In genomic region chr5:36561509-36561908, GRCm38 (mm10) we compare ENCODE assay signal across 21 mouse cellular contexts. TPM values are rescaled to one million over a fixed set of nuclear protein-coding genes. Genes with fewer than 3 reads are reported as not detected.
A peak's percentile ranks its signal among the peaks of the same experiment; 100 is the strongest.
DNase-seq lines count a peak whose midpoint lies in the region; ATAC-seq and TF ChIP-seq lines count a peak whose summit lies in the region.
"Had no signal": no experiment of that assay in that cellular context is flagged by ENCODE, and none has a peak within 500 bp of the region (broad histone marks: within the 10 kb centered on the region; RNA-seq: fewer than 3 reads in every experiment).

No protein-coding gene starts in this region.

- peak overlapping the region; percentile 21; the same call in 1 of the 2 replicates for H3K27ac ChIP-seq in intestine, postnatal 0 days (ENCODE audit: low read depth, low read length)
- H3K27ac ChIP-seq in intestine, embryonic 15.5 days = no peak overlapping the region
- H3K27ac ChIP-seq in midbrain, embryonic 15.5 days = no peak overlapping the region
- H3K27ac ChIP-seq: hindbrain, embryonic 15.5 days; limb, embryonic 10.5 days; lung, embryonic 15.5 days; neural tube, embryonic 15.5 days had no signal

- H3K27me3 ChIP-seq in intestine, postnatal 0 days (replicated peaks; ENCODE audit: control insufficient read depth, insufficient read depth, low read length) = no peaks in the 10 kb centered on the region
- no peaks in the 10 kb centered on the region for H3K27me3 ChIP-seq in intestine, embryonic 15.5 days (replicated peaks)
- no peaks in the 10 kb centered on the region for H3K27me3 ChIP-seq in midbrain, embryonic 15.5 days (replicated peaks)
- H3K27me3 ChIP-seq: hindbrain, embryonic 15.5 days; liver, embryonic 12.5 days; lung, embryonic 15.5 days; neural tube, embryonic 15.5 days had no signal

- H3K4me1 ChIP-seq in intestine, postnatal 0 days (replicated peaks; ENCODE audit: control insufficient read depth, insufficient read depth, low read length) = peaks cover 23% of the 10 kb centered on the region; the same call in 1 of the 2 replicates
- peaks cover 15% of the 10 kb centered on the region; the same call in 1 of the 2 replicates for H3K4me1 ChIP-seq in intestine, embryonic 15.5 days (replicated peaks)
- peaks cover 9% of the 10 kb centered on the region; the same call in 1 of the 2 replicates for H3K4me1 ChIP-seq in midbrain, embryonic 15.5 days
- H3K4me1 ChIP-seq: limb, embryonic 10.5 days had no signal

- intact Hi-C loops in heart, postnatal 36 days (cut with DNase I) = no loop called here

- H3K9ac ChIP-seq in intestine, postnatal 0 days (ENCODE audit: low read depth, low read length) = no peak overlapping the region
- no peak overlapping the region for H3K9ac ChIP-seq in intestine, embryonic 15.5 days
- no peak overlapping the region for H3K9ac ChIP-seq in midbrain, embryonic 15.5 days
- H3K9ac ChIP-seq: hindbrain, embryonic 15.5 days; liver, embryonic 12.5 days; lung, embryonic 15.5 days; neural tube, embryonic 15.5 days had no signal

- no peak overlapping the region for H3K4me3 ChIP-seq in intestine, postnatal 0 days (ENCODE audit: low read depth, low read length)
- no peak overlapping the region for H3K4me3 ChIP-seq in intestine, embryonic 15.5 days (replicated peaks)
- no peak overlapping the region for H3K4me3 ChIP-seq in midbrain, embryonic 15.5 days
- H3K4me3 ChIP-seq: hindbrain, embryonic 15.5 days; limb, embryonic 10.5 days; liver, embryonic 12.5 days; lung, embryonic 15.5 days; neural tube, embryonic 15.5 days had no signal

- H3K4me2 ChIP-seq in intestine, postnatal 0 days (replicated peaks; ENCODE audit: low read depth) = no peak overlapping the region
- no peak overlapping the region for H3K4me2 ChIP-seq in intestine, embryonic 15.5 days (replicated peaks)
- no peak overlapping the region for H3K4me2 ChIP-seq in midbrain, embryonic 15.5 days
- H3K4me2 ChIP-seq: hindbrain, embryonic 15.5 days; liver, embryonic 12.5 days; lung, embryonic 15.5 days; neural tube, embryonic 15.5 days had no signal

- peak; percentile 59 for DNase-seq in right cerebral cortex, adult 18-20 months
- DNase-seq in right cerebral cortex, postnatal 10 days (ENCODE audit: low spot score in 2 of 2) = no peak
- DNase-seq in heart, postnatal 36 days = no peak
- DNase-seq in adrenal gland, postnatal 10 days = no peak
- DNase-seq: adrenal gland, postnatal 14 days; cerebellum, postnatal 14 days; gastrocnemius, postnatal 14 days; heart, postnatal 10 days; retina, postnatal 1 day; thymus, postnatal 14 days had no signal

- ATAC-seq in intestine, postnatal 0 days = no peak
- no peak for ATAC-seq in intestine, embryonic 15.5 days
- peak; percentile 72 for ATAC-seq in inflammation-experienced regulatory T-cells, adult 6 months
- ATAC-seq in midbrain, embryonic 15.5 days (replicated peaks) = no peak
- ATAC-seq: forebrain, embryonic 14.5 days; liver, embryonic 12.5 days had no signal

- 0 out of 2 replicates have a peak, but pooled peaks cover 4% of the 10 kb centered on the region for H3K36me3 ChIP-seq in intestine, postnatal 0 days (ENCODE audit: control insufficient read depth, insufficient read depth)
- no peaks in the 10 kb centered on the region for H3K36me3 ChIP-seq in intestine, embryonic 15.5 days
- no peaks in the 10 kb centered on the region for H3K36me3 ChIP-seq in midbrain, embryonic 15.5 days (replicated peaks)
- H3K36me3 ChIP-seq: hindbrain, embryonic 15.5 days; limb, embryonic 10.5 days; liver, embryonic 12.5 days; lung, embryonic 15.5 days; neural tube, embryonic 15.5 days had no signal

- H3K9me3 ChIP-seq in intestine, postnatal 0 days (ENCODE audit: control insufficient read depth) = no peaks in the 10 kb centered on the region
- no peaks in the 10 kb centered on the region for H3K9me3 ChIP-seq in intestine, embryonic 15.5 days
- no peaks in the 10 kb centered on the region for H3K9me3 ChIP-seq in midbrain, embryonic 15.5 days
- H3K9me3 ChIP-seq: G1E; hindbrain, embryonic 15.5 days; limb, embryonic 10.5 days; liver, embryonic 12.5 days; lung, embryonic 15.5 days; neural tube, embryonic 15.5 days had no signal

- 88% methylated on average over 4 of the region's 4 CpGs for WGBS in intestine, postnatal 0 days
- WGBS in intestine, embryonic 15.5 days = 79% methylated on average over 4 of the region's 4 CpGs
- 91% methylated on average over 4 of the region's 4 CpGs for WGBS in midbrain, embryonic 15.5 days

- no peak for TF ChIP-seq CTCF in intestine, postnatal 0 days (IDR thresholded peaks at IDR 0.05; ENCODE audit: low read depth)

RNA-seq across cellular contexts. Expression of gene Tbc1d14, which starts 31.6 kb away (rescaled TPM):
- 16.8 and 17.2 TPM in 2 replicates for polyA plus RNA-seq in intestine, postnatal 0 days (2015; fragmentation: Nextera tagmentation; extraction: Ambion mirVana)
- 30.0 and 30.3 TPM in 2 replicates for polyA plus RNA-seq in intestine, embryonic 15.5 days (2015; fragmentation: Nextera tagmentation; extraction: Ambion mirVana)
- polyA plus RNA-seq in inflammation-experienced regulatory T-cells, adult 6 months (2017; shearing (Covaris generic)) = 10 to 100 TPM; 37.2 to 66.0 (median 57.9) TPM
- 10 to 100 TPM; 13.7 to 14.2 TPM for total RNA-seq in heart, postnatal 36 days (2021)
- 10 to 100 TPM; 32.3 to 32.4 TPM for total RNA-seq in adrenal gland, postnatal 10 days (2021)
- 70.4 and 75.0 TPM in 2 replicates for polyA plus RNA-seq in midbrain, embryonic 15.5 days (2015; fragmentation: Nextera tagmentation; extraction: Ambion mirVana)
